Mouse (Mus musculus) layer of hippocampus, postnatal 10 days (tissue): ENCODE measurements around the gene Tnfrsf1b. TPM values are rescaled to one million over a fixed set of nuclear protein-coding genes. Genes with fewer than 3 reads are reported as not detected.

ENCODE experiments used
- DNase-seq, 2 experiments: peaks; one replicate each; pipeline ENCODE4 v3.0.0; 2021; ENCODE audit warnings: low spot score in 2 of 2
- long read RNA-seq: library from polyadenylated mRNA; stranded (forward); transcript quantifications from one replicate; pipeline ENCODE4 v2.0.0, GENCODE M21; 2023
- total RNA-seq, 2 experiments: library from RNA; stranded (reverse); gene quantifications; 2 replicates each; pipeline ENCODE4 v1.2.3; 2021

Tnfrsf1b gene
- total RNA-seq, result 1 to 10 TPM; 2.5 TPM
- long read RNA-seq, partial matches to known transcripts, result 1 of 2 reads
- long read RNA-seq, other reads (novel, unspliced or antisense), result 1 of 2 reads

DNA sequence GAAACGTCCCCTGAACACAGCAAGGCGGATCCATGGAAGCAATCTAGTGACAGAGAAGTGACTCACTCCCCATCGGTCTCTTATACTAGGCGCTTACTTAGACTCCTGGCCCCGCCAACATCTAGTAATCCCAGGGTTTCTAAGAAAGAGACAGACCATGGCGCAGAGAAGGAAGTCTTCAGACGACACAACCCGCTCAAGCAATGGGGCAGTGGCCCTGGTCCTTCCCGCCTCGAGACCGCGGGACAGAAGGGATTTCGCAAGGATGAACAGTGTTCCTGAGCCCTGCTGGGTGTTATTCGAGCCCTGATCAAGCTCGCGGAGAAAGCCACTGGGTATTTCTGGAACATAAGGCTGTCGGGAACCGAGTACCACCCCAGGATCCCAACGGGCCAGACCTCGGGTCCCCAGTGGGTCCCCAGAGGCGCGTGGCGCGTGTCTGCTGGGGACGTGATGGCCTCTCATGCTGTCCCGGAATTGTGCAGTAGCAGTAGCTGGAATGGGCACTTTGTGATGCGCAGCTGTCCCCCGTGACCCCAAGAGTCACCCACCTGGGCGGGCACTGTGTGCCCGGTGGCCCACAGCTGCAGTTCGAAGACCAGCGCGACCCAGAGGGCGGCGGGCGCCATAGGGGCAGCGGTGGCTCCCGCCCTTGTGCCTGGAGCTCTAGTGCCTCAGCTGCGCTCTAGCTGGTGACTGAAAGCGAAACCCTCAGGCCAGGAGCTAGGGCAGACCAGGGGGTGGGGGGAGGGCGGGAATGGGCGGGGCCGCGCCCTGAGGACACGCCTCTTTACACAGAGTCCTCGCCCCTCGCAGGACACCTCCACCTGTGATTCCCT is at the start of gene Tnfrsf1b:
Tnfrsf1b (minus strand) TSS at position 698 of the 839 bp plus-strand sequence.
- no peak for DNase-seq

GRCm38 (mm10) chr4:145295589-145296300 is 49.1 kb upstream of the Tnfrsf1b start:
- peak; percentile 77 to 81 for DNase-seq

DNA sequence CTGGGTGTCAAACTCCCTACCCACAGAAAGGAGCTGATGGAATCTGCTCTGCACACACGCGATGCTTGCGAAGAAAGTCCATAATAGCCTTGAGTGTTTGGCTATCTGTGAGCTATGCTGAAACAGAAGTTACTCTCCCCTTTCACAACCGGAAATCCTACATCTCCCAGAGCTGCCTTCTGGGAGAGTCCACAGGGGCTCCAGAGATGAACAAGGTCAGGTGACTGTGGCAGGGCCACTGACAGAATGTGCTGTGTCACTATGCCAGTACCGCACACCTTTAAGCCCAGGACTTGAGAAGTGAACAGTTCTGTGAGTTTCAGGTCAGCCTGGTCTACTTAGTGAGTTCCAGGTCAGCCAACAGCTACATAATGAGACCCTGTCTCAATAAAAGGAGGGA is 47.9 kb upstream of the Tnfrsf1b start:
- DNase-seq, result no peak

DNA sequence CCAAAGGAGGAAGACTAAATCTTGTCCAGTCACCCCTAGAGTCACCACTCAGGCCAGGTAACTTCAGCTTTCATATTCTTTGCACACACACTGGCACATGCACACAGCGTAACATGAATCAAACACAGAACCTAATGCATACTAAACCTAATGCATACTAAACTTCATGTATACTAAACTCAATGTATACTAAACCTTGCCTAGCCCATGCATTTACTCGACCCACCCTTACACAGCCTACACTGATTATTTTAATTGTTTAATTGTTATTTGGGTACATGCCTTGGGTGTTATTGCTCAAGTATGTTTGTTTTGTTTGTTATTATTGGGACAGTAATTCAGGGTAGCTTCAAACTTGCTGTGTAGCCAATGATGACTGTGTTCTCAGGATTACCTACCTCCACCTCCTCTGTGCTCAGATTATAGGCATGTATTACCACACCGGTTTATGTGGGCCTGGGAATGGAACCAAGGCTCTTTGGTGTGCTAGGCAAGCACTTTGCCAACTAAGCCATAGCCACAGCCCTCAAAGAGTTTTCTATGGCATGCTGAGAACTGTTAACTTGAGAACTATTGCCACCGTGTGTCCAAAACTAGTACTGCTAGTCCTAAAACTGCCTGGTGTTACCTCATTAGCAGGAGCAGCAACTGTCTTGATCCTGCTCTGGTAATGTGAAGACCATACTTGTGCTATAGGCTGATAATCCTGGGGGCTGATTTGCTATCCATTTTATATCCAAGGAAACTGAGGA is 39.9 kb upstream of the Tnfrsf1b start:
- peak; percentile 82 for DNase-seq

DNA sequence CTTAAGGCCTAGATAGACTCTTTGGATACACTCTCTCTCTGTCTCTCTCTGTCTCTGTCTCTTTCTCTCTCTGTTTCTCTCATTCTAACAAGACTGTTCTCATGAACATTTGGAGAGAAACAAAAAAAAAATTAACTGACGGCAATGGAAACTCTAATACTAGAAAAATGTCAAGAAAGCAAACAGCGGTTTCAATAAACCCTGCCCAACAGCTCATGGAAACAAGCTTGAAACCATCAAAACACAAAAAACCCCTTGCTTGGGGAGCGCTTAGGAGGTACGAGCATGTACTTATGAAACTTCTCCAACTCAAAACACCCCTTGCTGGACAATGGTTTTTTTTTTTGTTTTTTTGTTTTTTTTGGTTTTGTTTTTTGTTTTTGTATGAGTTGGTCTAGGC is 38.0 kb upstream of the Tnfrsf1b start:
- DNase-seq, result no peak

DNA sequence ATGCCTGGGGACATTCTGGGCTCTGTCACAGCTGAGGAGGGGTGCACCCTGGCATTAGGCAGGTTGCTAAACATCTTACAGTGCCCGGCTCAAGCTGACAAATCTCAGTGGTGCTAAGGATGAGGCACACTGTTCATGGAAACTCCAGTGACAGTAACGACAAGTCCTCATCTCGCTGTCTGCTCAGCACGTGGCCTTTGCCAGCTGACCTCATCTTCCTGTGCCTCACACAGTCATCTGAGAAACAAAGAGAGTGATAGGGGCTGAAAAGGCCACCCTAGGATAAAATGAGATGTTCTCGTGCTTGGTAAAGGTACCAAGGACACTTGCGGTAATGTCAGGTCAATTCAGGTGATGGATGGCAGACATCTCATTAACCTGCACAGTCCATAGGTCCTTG is 36.8 kb upstream of the Tnfrsf1b start:
- no peak for DNase-seq

DNA sequence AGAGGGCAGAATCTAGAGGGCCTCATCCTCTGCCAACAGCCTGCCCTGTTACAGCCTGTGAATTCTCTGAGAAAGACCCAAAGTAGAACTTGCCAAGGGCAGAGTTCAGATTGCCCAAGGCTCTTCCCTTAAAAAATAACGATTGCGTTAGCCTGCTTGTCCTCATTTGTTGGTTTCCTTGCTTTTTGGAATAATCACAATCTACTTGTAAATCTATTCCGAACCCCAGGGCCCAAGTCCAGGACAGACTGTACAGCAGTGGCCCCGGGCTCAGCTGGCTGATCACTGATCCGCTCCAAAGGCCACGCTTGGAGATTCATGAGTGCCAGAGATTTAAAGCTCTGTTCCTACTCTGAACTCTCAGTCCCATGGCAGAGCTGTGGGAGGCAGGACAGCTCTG is 34.3 kb upstream of the Tnfrsf1b start:
- no peak for DNase-seq

GRCm38 (mm10) chr4:145278724-145279370 is 32.2 kb upstream of the Tnfrsf1b start:
- no peak for DNase-seq

GRCm38 (mm10) chr4:145278231-145278630 is 31.6 kb upstream of the Tnfrsf1b start:
- DNase-seq, result no peak

- DNase-seq, result peak in 1 of 2 experiments; percentile 9
Observed at GRCm38 (mm10) chr4:145276368-145277249, 29.9 kb upstream of the Tnfrsf1b start.

- DNase-seq, result peak in 1 of 2 experiments; percentile 7
Observed at GRCm38 (mm10) chr4:145274887-145275286, 28.2 kb upstream of the Tnfrsf1b start.

DNA sequence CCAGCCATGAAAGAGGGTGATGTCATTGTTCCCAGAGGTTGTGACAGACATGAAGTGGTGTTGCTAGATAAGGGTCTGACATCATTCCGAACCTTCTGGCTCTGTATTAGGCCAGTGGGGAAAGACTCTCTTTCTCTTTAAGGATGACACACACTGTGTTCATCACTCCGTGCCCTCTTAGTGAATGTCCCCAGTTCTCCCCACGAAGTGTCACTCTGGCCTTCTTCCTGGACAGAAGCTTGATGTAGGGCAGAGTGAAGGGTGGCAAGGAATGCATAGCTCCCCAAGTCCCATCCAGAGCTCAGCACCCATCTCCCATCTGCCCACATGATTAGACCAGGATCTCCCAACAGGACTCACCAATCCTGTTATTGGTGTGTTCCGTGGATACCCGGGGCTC is 27.3 kb upstream of the Tnfrsf1b start:
- no peak for DNase-seq

GRCm38 (mm10) chr4:145272763-145273162 is 26.1 kb upstream of the Tnfrsf1b start:
- DNase-seq, result no peak

- no peak for DNase-seq
Observed at GRCm38 (mm10) chr4:145271634-145272033, 25.0 kb upstream of the Tnfrsf1b start.

- DNase-seq, result no peak
Observed at GRCm38 (mm10) chr4:145270136-145270535, 23.5 kb upstream of the Tnfrsf1b start.

- DNase-seq, result no peak
Observed at GRCm38 (mm10) chr4:145267631-145268110, 21.0 kb upstream of the Tnfrsf1b start.

GRCm38 (mm10) chr4:145266505-145266904 is 19.8 kb upstream of the Tnfrsf1b start:
- no peak for DNase-seq

GRCm38 (mm10) chr4:145264761-145265160 is 18.1 kb upstream of the Tnfrsf1b start:
- DNase-seq, result no peak

GRCm38 (mm10) chr4:145263583-145263982 is 16.9 kb upstream of the Tnfrsf1b start:
- DNase-seq, result no peak

GRCm38 (mm10) chr4:145260802-145261201 is 14.1 kb upstream of the Tnfrsf1b start:
- DNase-seq, result no peak
